Mouse (Mus musculus) frontal cortex, adult (tissue): ENCODE measurements at regions not wholly inside any gene's neighbourhood (a gene's known extent, or its start where the extent isn't known, plus 50 kb on each side); places are given as distances from the start of the nearest gene placed in this dataset.
A peak's percentile ranks its signal among the peaks of the same experiment; 100 is the strongest.

Experiments used
- ATAC-seq: cut with Nextera tagmentation; 2 replicates; pipeline ENCODE4 v1.9.2; 2017; ENCODE audit warnings: mild to moderate bottlenecking, moderate library complexity, mixed read lengths; ENCODE audit not compliant: low TSS enrichment

GRCm38 (mm10) chr3:159282594-159282993 lies 212.6 kb upstream of the Depdc1a start:
- ATAC-seq, result no peak

GRCm38 (mm10) chr3:159317471-159317870 lies 177.8 kb upstream of the Depdc1a start:
- ATAC-seq, result peak; percentile 47; the same call in 1 of the 2 replicates

GRCm38 (mm10) chr3:159348053-159348452 lies 147.2 kb upstream of the Depdc1a start:
- ATAC-seq, result peak; percentile 59; the same call in 1 of the 2 replicates

GRCm38 (mm10) chr3:159353730-159354129 lies 141.5 kb upstream of the Depdc1a start:
- no peak for ATAC-seq

- ATAC-seq, result no peak
Observed at GRCm38 (mm10) chr3:159373177-159373576, 122.1 kb upstream of the Depdc1a start.
